Mouse (Mus musculus) right cerebral cortex, adult 18-20 months (tissue): ENCODE results near the gene Mpv17l.
"Not testable (repeated sequence)": the region's sequence is repeated elsewhere in the genome, so short reads cannot be mapped to it uniquely, and the experiment has no call there.

ENCODE experiments used
- DNase-seq: peaks from one replicate; pipeline ENCODE4 v3.0.0; 2022; ENCODE audit warnings: mixed read lengths

Gene Mpv17l

DNA sequence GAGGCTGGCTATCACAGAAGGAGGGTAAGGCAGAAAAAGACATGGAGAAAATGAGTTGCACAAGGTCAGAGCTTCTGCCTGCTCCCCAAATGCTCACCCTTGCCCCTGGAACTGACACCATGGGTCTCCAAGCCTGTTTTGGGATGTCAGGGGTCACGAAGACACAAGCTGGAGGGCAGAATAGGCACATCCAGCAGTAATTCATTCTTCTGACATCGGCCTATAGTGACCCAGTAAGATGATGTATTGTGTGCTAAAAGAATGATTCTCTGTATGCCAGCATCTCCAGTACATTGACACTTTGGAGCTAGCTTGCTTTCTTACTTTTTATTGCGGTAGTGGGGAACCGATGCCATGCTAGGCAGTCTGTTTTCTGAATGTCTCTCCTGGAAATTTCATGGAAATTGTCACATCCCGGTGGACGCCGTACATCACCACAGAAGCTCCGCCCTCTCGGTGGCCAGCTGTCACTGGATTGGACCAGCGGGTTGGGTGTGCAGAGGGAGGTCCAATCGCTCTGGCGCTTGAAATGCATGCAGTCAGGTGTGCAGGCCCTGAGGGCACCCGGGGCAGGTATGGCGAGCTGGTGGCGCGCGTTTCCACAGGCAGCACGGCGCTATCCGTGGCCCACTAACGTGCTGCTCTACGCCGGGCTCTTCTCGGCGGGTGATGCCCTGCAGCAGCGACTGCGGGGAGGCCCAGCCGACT, 37.3 kb downstream of the Mpv17l start:
- DNase-seq = peak; percentile 92

DNA sequence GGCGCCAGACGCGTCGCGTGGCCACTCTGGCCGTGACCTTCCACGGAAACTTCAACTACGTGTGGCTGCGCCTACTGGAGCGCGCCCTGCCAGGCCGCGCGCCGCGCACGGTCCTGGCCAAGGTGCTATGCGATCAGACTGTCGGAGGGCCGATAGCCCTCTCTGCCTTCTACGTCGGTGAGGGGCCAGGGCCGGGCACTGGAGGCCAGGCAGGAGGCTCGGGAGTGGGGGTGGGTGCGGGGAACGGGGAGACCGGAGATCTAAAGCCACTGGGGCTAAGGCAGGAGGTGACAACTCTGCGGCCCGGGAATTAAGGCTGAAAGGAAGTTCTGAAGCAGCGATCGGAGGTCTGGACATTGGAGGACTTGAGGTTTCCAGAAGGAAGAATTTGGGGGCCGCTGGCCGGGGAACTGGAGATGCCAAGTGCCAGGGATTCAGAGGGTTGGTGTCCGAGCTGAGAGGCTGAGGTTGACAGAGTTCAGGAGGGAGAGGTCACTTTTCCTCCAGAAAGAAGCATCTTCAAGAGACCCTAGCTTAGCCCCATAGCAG, 38.0 kb downstream of the Mpv17l start:
- DNase-seq = no peak

DNA sequence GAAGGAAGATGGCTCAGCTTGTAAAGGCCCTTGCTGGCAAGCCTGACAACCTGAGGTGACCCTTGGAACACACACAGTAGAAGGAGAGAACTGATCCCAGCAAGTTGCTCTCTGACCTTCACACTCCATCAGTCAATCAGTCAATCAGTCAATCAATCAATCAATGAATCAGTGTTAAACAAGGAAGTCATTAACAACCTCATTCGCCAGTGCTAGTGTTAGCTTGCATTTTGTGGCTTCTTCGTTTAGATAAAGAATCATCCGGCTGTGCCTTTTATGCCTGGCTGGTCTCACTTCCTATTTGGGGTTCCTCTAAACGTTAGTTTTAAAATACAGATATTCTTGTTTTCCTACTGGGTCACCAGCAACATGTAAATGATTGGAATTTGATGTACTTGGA, 41.2 kb downstream of the Mpv17l start:
- no peak for DNase-seq

DNA sequence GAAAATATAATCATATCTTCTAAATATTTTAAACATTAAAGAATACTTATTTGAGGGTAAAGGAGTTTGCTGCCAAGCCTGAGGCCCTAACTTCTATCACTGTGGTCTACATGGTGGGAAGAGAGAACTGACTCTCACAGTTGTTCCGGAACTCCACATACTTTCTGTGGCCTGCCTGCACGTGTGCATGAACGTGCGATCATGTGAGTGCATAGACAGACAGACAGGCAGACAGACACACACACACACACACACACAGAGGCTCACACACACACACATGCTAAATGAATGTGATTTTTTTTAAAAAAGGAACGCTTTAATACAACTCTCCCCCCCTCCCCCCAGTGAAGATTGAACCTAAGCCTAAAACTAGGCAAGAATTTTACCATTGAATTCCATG, 41.8 kb downstream of the Mpv17l start:
- no peak for DNase-seq

DNA sequence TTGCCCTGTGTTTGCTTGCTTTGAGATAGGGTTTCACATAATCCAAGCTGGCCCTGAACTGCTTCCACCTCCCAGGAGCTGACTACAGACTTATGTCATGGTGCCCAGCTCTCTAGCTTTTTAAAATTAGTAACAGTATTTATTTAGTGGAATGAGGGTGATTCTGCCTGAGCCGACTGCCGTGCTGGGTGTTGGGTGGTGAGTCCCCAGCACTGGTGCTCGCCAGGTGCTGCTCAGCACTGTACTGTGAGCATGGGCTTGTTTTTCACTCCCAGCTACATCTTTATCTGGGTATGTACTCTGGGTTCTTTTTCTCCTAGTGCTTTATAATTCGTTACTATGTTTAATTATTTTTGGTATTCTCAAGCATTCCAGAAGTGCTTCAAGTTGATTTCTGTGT, 42.2 kb downstream of the Mpv17l start:
- no peak for DNase-seq

DNA sequence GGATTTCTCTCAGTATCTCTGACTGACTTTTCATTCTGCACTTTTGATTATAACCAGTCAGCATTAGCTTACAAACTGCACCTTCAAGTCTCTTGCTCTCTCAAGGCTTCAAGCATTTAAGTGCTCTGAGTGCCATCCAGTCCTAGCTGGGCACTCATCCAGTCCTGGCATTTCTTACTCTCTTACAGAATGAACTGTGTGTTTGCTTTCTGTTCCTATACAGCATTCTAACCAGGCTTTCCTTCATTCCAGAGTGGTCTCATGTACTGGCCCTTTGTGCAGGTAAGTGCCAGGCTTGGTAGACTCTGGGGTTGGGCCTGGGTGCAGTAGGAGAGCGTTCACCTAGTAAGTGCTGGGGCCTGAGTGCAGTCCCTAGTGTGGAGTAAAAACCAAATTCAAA, 43.3 kb downstream of the Mpv17l start:
- DNase-seq = no peak

DNA sequence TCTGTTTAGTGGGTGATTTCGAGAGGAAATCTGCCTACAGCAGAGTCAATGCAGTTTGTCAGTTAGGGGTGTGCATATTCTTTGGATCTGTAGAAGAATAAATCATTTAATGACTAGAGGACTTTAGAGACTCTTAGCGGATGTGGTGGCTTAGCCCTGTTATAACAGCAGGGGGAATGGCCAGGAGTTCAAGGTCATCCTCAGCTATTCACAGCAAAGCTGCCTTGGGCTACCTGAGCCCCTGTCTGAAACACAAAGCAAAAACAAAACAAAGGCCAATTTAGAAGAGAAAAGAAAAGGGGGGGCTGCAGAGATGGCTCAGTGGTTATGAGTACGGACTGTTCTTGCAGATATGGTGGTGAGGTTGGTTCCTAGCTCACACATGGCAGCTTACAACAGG, 48.3 kb downstream of the Mpv17l start:
- no peak for DNase-seq

DNA sequence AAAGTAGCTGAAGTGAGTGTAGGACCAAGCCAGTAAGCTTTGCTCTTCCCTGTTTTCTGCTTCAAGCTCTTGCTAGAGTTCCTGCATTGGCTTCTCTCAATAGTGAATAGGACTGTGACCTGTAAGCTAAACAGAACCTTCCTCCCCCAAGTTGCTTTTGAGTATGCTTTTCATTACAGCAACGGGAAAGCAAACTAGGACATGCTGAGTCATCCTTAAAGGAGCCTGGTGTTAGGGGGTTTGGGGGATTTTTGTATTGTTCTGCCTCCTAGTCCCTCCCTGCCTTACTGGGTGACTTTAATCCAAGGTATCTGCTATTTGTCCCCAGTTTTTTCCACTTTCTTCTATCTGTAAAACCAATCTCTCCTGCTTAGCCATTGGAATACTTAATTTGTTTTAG, 59.1 kb downstream of the Mpv17l start:
- DNase-seq = no peak

DNA sequence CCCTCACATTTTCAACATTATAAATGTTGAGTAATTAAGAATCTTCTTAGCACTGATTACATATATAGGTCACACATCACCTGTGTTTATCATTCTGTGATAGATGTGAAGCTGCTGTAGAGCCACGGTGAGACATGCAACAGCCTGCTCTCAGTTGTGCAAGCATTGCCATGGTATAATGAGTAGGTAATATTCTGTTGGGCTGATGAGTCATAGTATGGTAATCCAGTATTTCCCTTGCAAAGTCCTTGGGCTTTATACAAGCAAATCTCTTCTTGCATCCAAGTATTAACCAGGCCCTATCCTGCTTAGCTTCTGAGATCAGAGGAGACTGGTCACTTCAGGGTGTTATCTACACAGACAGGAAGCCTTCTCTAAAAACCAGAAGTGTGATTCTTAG, 66.1 kb downstream of the Mpv17l start:
- no peak for DNase-seq

DNA sequence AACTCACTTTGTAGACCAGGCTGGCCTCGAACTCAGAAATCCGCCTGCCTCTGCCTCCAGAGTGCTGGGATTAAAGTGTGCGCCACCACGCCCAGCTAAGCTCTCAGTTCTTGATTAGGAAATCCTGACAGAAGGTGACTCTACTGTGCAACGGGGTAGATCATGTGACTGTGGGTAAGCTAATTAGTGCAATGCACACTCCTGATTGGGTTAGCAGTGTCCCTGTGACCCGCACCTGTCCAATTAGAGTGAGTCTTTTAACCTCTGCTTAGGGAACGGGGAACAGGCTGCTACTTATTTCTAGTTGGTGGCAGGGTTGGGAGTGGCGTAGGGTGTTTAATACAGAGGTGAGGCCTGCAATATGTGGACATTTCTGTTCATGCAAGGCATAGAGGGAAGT, 69.1 kb downstream of the Mpv17l start:
- no peak for DNase-seq

DNA sequence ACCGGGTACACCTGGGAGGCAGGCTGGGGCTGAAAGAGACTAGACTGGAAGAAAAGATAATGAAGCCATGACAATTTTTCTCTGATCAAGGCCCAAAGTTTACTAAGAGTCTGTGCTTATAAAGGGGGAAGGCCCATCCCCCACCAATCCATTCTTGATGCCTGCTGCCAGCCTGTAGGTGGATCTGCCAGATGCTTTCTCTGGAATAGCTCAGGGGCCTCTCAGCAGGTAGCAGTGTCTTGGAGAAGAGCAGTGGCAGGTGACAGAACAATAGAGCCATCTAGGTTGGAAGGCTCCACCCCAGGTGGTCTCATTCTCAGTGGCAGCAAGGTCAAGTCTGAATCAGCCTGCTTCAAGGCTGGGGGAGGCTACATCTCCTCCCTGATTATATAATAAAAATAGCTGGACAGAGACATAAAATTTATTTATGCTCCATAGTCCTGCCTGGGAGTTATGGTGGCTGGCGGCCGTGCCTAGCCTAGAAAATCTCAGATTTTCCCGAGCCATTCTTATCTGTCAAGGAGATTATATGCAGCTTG, 73.5 kb downstream of the Mpv17l start:
- DNase-seq = not testable (repeated sequence)

DNA sequence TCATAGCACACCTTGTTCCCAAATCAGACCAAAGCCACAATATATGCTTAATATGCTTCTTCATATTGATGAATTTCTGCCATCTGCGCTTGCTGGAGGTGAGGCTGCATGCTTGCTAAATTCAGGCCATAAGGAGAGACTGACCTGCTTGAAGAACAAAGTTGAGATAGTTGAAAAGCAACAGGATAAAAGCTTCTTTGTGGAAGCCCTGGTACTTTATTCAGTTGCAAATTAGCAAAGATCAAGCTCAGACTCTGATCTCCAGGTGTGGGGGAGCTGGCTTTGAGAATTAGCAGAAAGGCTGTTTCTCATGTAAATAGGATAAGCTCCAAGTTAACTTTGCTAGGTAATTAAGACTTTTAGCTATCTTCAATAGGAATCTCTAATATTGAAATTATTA, 74.1 kb downstream of the Mpv17l start:
- DNase-seq = not testable (repeated sequence)

DNA sequence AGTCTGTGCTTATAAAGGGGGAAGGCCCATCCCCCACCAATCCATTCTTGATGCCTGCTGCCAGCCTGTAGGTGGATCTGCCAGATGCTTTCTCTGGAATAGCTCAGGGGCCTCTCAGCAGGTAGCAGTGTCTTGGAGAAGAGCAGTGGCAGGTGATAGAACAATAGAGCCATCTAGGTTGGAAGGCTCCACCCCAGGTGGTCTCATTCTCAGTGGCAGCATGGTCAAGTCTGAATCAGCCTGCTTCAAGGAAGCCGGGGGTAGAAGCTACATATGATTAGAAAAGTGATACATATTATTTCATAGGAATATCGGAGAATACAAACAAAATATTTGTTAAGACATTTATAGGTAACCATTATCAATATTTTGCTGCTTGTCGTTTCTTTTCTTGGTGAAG, 78.8 kb downstream of the Mpv17l start:
- DNase-seq = not testable (repeated sequence)

DNA sequence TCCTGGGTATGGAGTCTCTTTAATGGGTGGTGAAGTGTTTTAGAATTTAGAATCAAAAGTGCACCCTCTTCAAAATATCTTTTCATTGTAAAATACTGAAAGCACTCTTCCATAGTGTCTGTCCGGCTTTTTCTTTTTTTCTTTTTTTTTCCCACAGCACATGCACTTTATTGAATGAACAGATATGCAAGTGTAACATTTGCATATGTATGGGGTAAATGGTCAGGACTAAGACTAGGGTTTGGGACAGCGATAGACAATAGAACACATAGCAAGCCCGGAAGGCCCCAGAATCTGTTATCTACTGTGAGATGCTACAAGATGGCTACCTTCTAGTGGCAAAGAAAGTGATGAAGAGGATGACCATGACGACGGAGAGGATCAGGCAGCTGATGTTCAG, 80.2 kb downstream of the Mpv17l start:
- DNase-seq = no peak

DNA sequence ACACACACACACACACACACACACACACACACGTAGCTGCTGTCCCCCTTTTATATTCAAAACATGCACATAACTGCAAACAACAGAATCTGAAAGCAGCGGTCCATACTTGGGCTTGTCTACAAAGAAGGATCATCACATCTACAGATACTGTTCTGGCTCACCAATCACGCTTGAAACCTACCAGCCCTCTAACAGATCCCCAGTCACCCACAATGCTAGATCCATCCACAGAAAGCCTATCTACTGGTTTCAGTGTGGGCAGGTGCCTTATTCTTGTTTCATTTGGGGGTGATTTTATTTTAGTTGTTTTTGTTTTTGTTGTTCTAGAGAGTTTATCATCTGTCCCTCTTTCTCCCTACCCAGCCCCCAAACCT, 83.2 kb downstream of the Mpv17l start:
- DNase-seq = no peak

DNA sequence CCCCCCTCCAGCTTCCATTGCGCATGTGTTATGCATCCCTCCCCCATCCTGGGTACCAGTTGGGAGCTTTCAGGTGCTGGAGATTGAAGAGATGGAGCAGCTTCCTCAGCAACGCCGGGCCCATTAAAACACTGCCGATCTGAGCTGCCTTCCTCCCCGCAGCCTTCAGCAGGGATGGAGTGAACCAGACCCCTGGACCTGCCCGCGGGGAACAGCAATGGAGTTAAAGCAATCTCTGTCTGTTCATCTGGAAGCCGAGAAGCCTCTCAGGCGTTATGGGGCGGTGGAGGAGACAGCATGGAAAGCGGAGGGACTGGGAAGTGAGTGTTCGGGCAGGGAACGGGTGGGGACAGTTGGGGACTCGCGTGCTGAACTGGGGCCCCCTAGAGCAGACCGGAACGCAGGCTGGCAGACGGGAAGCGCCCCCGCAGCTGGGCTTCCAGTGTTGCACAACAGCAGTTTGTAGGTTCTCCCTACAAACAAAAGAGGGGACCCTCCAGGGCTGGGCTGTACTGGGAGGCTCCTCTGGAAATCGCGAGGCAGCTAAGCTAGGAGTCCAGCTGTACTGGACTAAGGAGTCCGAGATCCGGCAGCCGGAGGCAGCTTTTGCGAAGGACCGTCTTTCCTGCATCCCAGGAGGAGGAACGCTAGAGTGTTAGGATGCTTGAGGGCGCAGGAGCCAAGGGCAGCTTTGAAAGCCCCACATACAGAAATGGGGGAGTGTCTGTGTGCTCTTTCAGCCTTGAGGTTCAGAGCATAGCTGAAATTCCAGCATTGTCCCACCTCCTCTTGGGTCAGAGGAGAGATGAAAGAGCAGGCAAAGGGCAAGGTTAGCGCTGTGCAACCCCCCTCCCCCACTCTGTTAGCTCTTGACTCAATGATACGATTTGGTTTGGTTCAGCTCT, 83.9 kb downstream of the Mpv17l start, which contains the start of the genes 2900011O08Rik and Ifitm7:
Gene 2900011O08Rik, plus strand, starts transcription at position 31 of the 905 bp plus-strand sequence.
Gene Ifitm7, minus strand, starts transcription at position 315 of the 905 bp plus-strand sequence.
- DNase-seq = peak; percentile 74

DNA sequence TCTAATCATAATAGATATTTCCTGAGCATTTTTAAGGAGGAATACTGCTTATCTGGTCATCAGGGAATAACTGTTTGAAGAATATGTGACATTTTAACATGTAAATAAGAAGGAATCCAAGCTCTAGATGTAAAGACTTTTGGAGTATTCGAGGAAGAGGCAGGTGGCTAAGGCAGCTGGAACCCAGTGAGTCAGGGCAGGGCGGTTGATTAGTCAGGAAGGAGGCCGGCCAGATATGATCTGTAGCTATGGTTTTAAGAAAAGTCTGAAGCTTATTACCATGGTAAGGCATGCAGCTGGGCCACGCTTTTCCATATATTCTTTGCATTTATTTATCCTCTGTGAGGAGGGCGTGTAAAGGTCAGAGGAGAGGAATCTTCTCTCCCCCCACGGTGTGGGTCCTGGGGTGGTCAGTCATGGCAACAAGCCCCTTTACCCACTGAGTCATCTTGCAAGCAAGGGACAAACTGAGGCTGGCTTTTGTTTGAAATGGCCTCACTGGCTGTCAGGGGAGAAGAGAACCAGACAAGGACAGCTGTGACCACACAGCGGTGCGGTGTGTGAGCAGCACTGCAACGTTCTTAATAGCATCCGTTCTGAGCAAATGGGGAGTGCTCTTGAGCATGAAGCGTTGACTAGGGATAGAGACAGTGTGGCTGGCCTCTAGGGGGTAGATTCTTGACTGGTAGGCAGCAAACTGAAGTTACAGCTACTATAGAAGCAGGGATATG, 89.7 kb downstream of the Mpv17l start:
- no peak for DNase-seq

DNA sequence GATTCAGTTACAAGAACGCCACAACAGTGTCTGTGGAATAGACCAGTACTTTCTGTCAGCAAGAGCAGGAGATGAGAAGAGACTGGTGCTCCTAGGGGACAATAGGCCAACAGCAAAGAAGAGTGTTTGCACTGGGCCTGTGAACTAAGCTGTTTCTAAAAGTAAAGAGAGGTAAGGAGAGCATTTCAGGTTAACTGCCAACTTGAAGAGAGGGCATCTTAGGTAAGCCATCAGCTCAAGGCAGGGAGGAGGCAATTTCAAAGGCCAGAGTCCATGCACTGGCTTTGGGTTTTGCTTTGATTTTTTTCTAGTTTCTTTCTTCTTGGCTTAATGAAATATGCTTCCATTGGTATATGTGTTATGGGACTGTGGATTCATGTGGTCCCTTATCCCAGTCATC, 91.1 kb downstream of the Mpv17l start:
- no peak for DNase-seq

DNA sequence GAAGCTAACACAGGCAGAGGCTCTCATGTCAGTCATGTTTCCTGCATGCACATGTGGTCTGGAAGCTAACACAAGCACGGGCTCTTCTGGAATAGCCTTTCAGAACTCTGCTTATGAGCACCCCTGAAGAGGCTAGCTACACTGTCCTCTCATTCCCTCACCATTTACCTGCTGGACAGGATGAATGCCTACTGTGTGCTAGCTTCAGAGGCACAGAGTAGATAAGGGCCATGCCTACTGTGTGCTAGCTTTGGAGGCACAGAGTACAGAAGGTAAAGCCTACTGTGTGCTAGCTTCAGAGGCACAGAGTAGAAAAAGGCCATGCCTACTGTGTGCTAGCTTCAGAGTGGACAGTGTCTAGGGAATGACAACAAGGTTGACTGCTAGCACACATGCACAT, 91.5 kb downstream of the Mpv17l start:
- no peak for DNase-seq
